ENCODE assay signal across 8 mouse cellular contexts in the genomic region with DNA sequence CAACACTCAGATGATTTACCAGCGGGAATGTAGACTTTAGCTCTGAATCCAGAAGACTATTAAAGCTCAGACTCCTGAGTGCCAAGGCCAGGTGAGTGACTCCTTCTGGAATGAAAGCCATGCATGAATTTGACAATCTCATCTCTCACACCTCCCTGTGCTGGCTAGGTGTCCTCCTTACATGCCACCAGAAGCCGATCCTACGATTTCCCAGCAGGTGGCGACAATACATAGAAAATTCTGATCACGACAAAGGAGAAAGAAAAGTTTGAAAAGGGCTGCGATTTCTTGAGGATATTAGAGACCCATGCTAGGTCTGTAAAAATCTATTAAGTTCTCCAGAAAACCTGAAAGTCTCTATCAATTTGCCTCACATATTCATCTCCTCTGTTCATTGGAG.
DNase-seq lines count a peak whose midpoint lies in the region; TF ChIP-seq lines count a peak whose summit lies in the region.
"Had no signal": no experiment of that assay in that cellular context is flagged by ENCODE, and none has a peak within 500 bp of the region (broad histone marks: within the 10 kb centered on the region; RNA-seq: fewer than 3 reads in every experiment).

No protein-coding gene starts in this region.

- peaks cover 10% of the 10 kb centered on the region for H3K4me1 ChIP-seq in embryonic fibroblast, embryonic 13.5 days (ENCODE audit: control insufficient read depth, insufficient read depth, low read length)

- TF ChIP-seq CTCF in embryonic fibroblast, embryonic 13.5 days (IDR thresholded peaks at IDR 0.05; ENCODE audit: borderline replicate concordance, insufficient read depth, low read length) = peak; percentile 44; the same call in 1 of the 2 replicates

- peak; percentile 22 for DNase-seq in MN1 (ENCODE audit: low spot score)
- peak; percentile 70 for DNase-seq in adrenal gland, postnatal 14 days
- peak; percentile 79 for DNase-seq in heart, postnatal 4 days
- peak; percentile 75 to 85 for DNase-seq in layer of hippocampus, postnatal 10 days (ENCODE audit: low spot score in 2 of 2)
- peak; percentile 82 for DNase-seq in lung, postnatal 36 days
- DNase-seq in right cerebral cortex, postnatal 25 days = peak; percentile 71

- peak overlapping the region; percentile 93 for H3K27ac ChIP-seq in embryonic fibroblast, embryonic 13.5 days (ENCODE audit: insufficient read depth, low read length)
- H3K27ac ChIP-seq: macrophage had no signal

- no peak for TF ChIP-seq POLR2A in embryonic fibroblast, embryonic 13.5 days (IDR thresholded peaks at IDR 0.05; ENCODE audit: low read depth, low read length)

- H3K4me3 ChIP-seq in embryonic fibroblast, embryonic 13.5 days (ENCODE audit: insufficient read depth, low read length) = no peak overlapping the region

Comparison
In these comparisons a context has a peak if more than half of its experiments do, and no peak if none do; other contexts are left out.
1. DNase-seq: peak in every context shown above with its lines; median percentile 82 in lung, postnatal 36 days; 80 in layer of hippocampus, postnatal 10 days; 79 in heart, postnatal 4 days; 71 in right cerebral cortex, postnatal 25 days; 70 in adrenal gland, postnatal 14 days; 22 in MN1.